Mouse (Mus musculus): ENCODE measurements at regions not wholly inside any gene's neighbourhood (a gene's known extent, or its start where the extent isn't known, plus 50 kb on each side); places are given as distances from the start of the nearest gene placed in this dataset.

- no peak for TF ChIP-seq EP300 (IDR thresholded peaks at IDR 0.05)
- H3K4me3 ChIP-seq (ENCODE audit: low read depth, low read length) = no peak overlapping the region
- no peaks in the 10 kb centered on the region for H3K4me1 ChIP-seq (ENCODE audit: insufficient read depth, low read depth, low read length)
- H3K4me2 ChIP-seq (replicated peaks; ENCODE audit: low read depth, low read length) = no peak overlapping the region
- H3K9ac ChIP-seq (replicated peaks; ENCODE audit: low read depth) = no peak overlapping the region
- DNase-seq (ENCODE audit: low spot score) (no peak), ATAC-seq (no peak)
- no peak overlapping the region for H3K27ac ChIP-seq (ENCODE audit: low read length)
- no peaks in the 10 kb centered on the region for H3K9me3 ChIP-seq (ENCODE audit: low read length)
- WGBS = 71% methylated on average over 4 of the region's 4 CpGs
- no peaks in the 10 kb centered on the region for H3K36me3 ChIP-seq (ENCODE audit: insufficient read depth, low read length)
- H3K27me3 ChIP-seq (replicated peaks; ENCODE audit: insufficient read depth, low read length) = no peaks in the 10 kb centered on the region
These were observed 130.7 kb upstream of the Tbl1xr1 start for GRCm38 (mm10) chr3:21945775-21946174.

- H3K36me3 ChIP-seq (ENCODE audit: insufficient read depth, low read length) = no peaks in the 10 kb centered on the region
- no peak overlapping the region for H3K4me3 ChIP-seq (ENCODE audit: low read depth, low read length)
- ATAC-seq (peak; percentile 71), DNase-seq (ENCODE audit: low spot score) (peak; percentile 69)
- 42% methylated on average over 3 of the region's 3 CpGs for WGBS
- H3K4me2 ChIP-seq (replicated peaks; ENCODE audit: low read depth, low read length) = no peak overlapping the region
- no peaks in the 10 kb centered on the region for H3K27me3 ChIP-seq (replicated peaks; ENCODE audit: insufficient read depth, low read length)
- no peaks in the 10 kb centered on the region for H3K9me3 ChIP-seq (ENCODE audit: low read length)
- H3K9ac ChIP-seq (replicated peaks; ENCODE audit: low read depth) = no peak overlapping the region
- no peak overlapping the region for H3K27ac ChIP-seq (ENCODE audit: low read length)
- TF ChIP-seq EP300 (IDR thresholded peaks at IDR 0.05) (peak; percentile 49; the same call in 1 of the 2 replicates), CTCF (IDR thresholded peaks at IDR 0.05) (no peak)
- 0 out of 2 replicates have a peak, but pooled peaks cover under 1% of the 10 kb centered on the region for H3K4me1 ChIP-seq (ENCODE audit: insufficient read depth, low read depth, low read length)
These were observed 129.0 kb upstream of the Tbl1xr1 start for GRCm38 (mm10) chr3:21947320-21948073.

- no peak overlapping the region for H3K9ac ChIP-seq (replicated peaks; ENCODE audit: low read depth)
- TF ChIP-seq EP300 (IDR thresholded peaks at IDR 0.05) (no peak), CTCF (IDR thresholded peaks at IDR 0.05) (no peak)
- 73% methylated on average over 4 of the region's 4 CpGs for WGBS
- ATAC-seq (no peak), DNase-seq (ENCODE audit: low spot score) (no peak)
- H3K4me1 ChIP-seq (ENCODE audit: insufficient read depth, low read depth, low read length) = 0 out of 2 replicates have a peak, but pooled peaks cover 3% of the 10 kb centered on the region
- no peaks in the 10 kb centered on the region for H3K27me3 ChIP-seq (replicated peaks; ENCODE audit: insufficient read depth, low read length)
- H3K4me2 ChIP-seq (replicated peaks; ENCODE audit: low read depth, low read length) = no peak overlapping the region
- no peaks in the 10 kb centered on the region for H3K9me3 ChIP-seq (ENCODE audit: low read length)
- no peak overlapping the region for H3K4me3 ChIP-seq (ENCODE audit: low read depth, low read length)
- H3K36me3 ChIP-seq (ENCODE audit: insufficient read depth, low read length) = no peaks in the 10 kb centered on the region
- H3K27ac ChIP-seq (ENCODE audit: low read length) = no peak overlapping the region
These were observed 128.3 kb upstream of the Tbl1xr1 start for GRCm38 (mm10) chr3:21948074-21948659.

GRCm38 (mm10) chr3:21949459-21949858 lies 127.0 kb upstream of the Tbl1xr1 start:
- 0 out of 2 replicates have a peak, but pooled peaks cover 3% of the 10 kb centered on the region for H3K4me1 ChIP-seq (ENCODE audit: insufficient read depth, low read depth, low read length)
- DNase-seq (ENCODE audit: low spot score) = no peak
- 57% methylated on average over 2 of the region's 2 CpGs for WGBS

GRCm38 (mm10) chr3:21950571-21950970 lies 125.9 kb upstream of the Tbl1xr1 start:
- no peak overlapping the region for H3K4me2 ChIP-seq (replicated peaks; ENCODE audit: low read depth, low read length)
- no peak for ATAC-seq
- no peak overlapping the region for H3K4me3 ChIP-seq (ENCODE audit: low read depth, low read length)
- TF ChIP-seq CTCF (IDR thresholded peaks at IDR 0.05) (no peak), EP300 (IDR thresholded peaks at IDR 0.05) (no peak)
- no peaks in the 10 kb centered on the region for H3K9me3 ChIP-seq (ENCODE audit: low read length)
- H3K36me3 ChIP-seq (ENCODE audit: insufficient read depth, low read length) = no peaks in the 10 kb centered on the region
- WGBS = 71% methylated on average over 5 of the region's 5 CpGs
- H3K27me3 ChIP-seq (replicated peaks; ENCODE audit: insufficient read depth, low read length) = no peaks in the 10 kb centered on the region
- no peak overlapping the region for H3K27ac ChIP-seq (ENCODE audit: low read length)
- no peak for DNase-seq (ENCODE audit: low spot score)
- no peak overlapping the region for H3K9ac ChIP-seq (replicated peaks; ENCODE audit: low read depth)
- 0 out of 2 replicates have a peak, but pooled peaks cover 3% of the 10 kb centered on the region for H3K4me1 ChIP-seq (ENCODE audit: insufficient read depth, low read depth, low read length)

More at GRCm38 (mm10) chr3:21949459-21949858, 127.0 kb upstream of the Tbl1xr1 start:
- Histone ChIP-seq H3K9me3 (ENCODE audit: low read length) (no peaks in the 10 kb centered on the region), H3K9ac (replicated peaks; ENCODE audit: low read depth) (no peak overlapping the region), H3K27ac (ENCODE audit: low read length) (no peak overlapping the region), H3K36me3 (ENCODE audit: insufficient read depth, low read length) (no peaks in the 10 kb centered on the region), H3K4me2 (replicated peaks; ENCODE audit: low read depth, low read length) (no peak overlapping the region), H3K27me3 (replicated peaks; ENCODE audit: insufficient read depth, low read length) (no peaks in the 10 kb centered on the region), H3K4me3 (ENCODE audit: low read depth, low read length) (no peak overlapping the region)
- TF ChIP-seq EP300 (IDR thresholded peaks at IDR 0.05) (no peak), CTCF (IDR thresholded peaks at IDR 0.05) (no peak)
- ATAC-seq = no peak

- no peak overlapping the region for H3K27ac ChIP-seq (ENCODE audit: low read length)
- H3K9me3 ChIP-seq (ENCODE audit: low read length) = no peaks in the 10 kb centered on the region
- H3K4me1 ChIP-seq (ENCODE audit: insufficient read depth, low read depth, low read length) = 0 out of 2 replicates have a peak, but pooled peaks cover 3% of the 10 kb centered on the region
- no peaks in the 10 kb centered on the region for H3K36me3 ChIP-seq (ENCODE audit: insufficient read depth, low read length)
- DNase-seq (ENCODE audit: low spot score) (no peak), ATAC-seq (no peak)
- no peak overlapping the region for H3K4me2 ChIP-seq (replicated peaks; ENCODE audit: low read depth, low read length)
- WGBS = 77% methylated on average over 13 of the region's 13 CpGs
- H3K4me3 ChIP-seq (ENCODE audit: low read depth, low read length) = no peak overlapping the region
- TF ChIP-seq CTCF (IDR thresholded peaks at IDR 0.05) (no peak), EP300 (IDR thresholded peaks at IDR 0.05) (no peak)
- H3K9ac ChIP-seq (replicated peaks; ENCODE audit: low read depth) = no peak overlapping the region
- H3K27me3 ChIP-seq (replicated peaks; ENCODE audit: insufficient read depth, low read length) = no peaks in the 10 kb centered on the region
These were observed 124.8 kb upstream of the Tbl1xr1 start for GRCm38 (mm10) chr3:21951446-21952285.
